Mouse (Mus musculus) G1E (cell line): ENCODE data around the gene Zmynd11.

Experiments used
- CTCF ChIP-seq: IDR thresholded peaks from 2 replicates; pipeline ENCODE4 v1.5.1; 2012; ENCODE audit warnings: low read depth, low read length, inconsistent platforms, mixed read lengths
- GATA1 ChIP-seq: IDR thresholded peaks from 2 replicates; pipeline ENCODE4 v1.6.1; 2012; ENCODE audit warnings: borderline replicate concordance, low read length, inconsistent platforms, mixed read lengths
- POLR2AphosphoS5 ChIP-seq: IDR thresholded peaks from 2 replicates; pipeline ENCODE4 v1.6.1; 2012; ENCODE audit warnings: low read depth, low read length, inconsistent platforms; ENCODE audit not compliant: insufficient replicate concordance
- TAL1 ChIP-seq: conservative IDR thresholded peaks from 2 replicates; pipeline ENCODE4 v1.6.1; 2012; ENCODE audit warnings: low read depth, low read length, inconsistent platforms, mixed read lengths

GRCm38 (mm10) chr13:9695809-9696208 is 69.3 kb downstream of the Zmynd11 start:
- TF ChIP-seq CTCF (no peak), TAL1 (no peak), GATA1 (no peak), POLR2AphosphoS5 (no peak)
